Mouse (Mus musculus) E14TG2a.4 (cell line): ENCODE measurements at regions not wholly inside any gene's neighbourhood (a gene's known extent, or its start where the extent isn't known, plus 50 kb on each side); places are given as distances from the start of the nearest gene placed in this dataset.

ENCODE experiments used
- H3K27me3 ChIP-seq: 2 replicates; pipeline ENCODE4 v1.6.1; 2014; ENCODE audit warnings: low read length, control low read depth; ENCODE audit not compliant: insufficient read depth
- H3K36me3 ChIP-seq: 2 replicates; pipeline ENCODE4 v1.6.1; 2014; ENCODE audit warnings: low read length, control low read depth; ENCODE audit not compliant: insufficient read depth
- H3K4me1 ChIP-seq: replicated peaks from 2 replicates; pipeline ENCODE4 v1.6.1; 2014; ENCODE audit warnings: low read depth, low read length, control low read depth
- H3K4me3 ChIP-seq: replicated peaks from 2 replicates; pipeline ENCODE4 v1.5.1; 2014; ENCODE audit warnings: mild to moderate bottlenecking, low read length
- H3K9me3 ChIP-seq: 2 replicates; pipeline ENCODE4 v1.6.1; 2014; ENCODE audit warnings: low read length, control low read depth
- CTCF ChIP-seq: conservative IDR thresholded peaks from 2 replicates; pipeline ENCODE4 v1.5.1; 2014; ENCODE audit warnings: low read length
- NANOG ChIP-seq: IDR thresholded peaks from 2 replicates; pipeline ENCODE4 v1.6.1; 2014; ENCODE audit warnings: borderline replicate concordance, low read length, mixed read lengths
- POU5F1 ChIP-seq: IDR thresholded peaks from 2 replicates; pipeline ENCODE4 v1.6.1; 2014; ENCODE audit warnings: low read length, borderline replicate concordance

DNA sequence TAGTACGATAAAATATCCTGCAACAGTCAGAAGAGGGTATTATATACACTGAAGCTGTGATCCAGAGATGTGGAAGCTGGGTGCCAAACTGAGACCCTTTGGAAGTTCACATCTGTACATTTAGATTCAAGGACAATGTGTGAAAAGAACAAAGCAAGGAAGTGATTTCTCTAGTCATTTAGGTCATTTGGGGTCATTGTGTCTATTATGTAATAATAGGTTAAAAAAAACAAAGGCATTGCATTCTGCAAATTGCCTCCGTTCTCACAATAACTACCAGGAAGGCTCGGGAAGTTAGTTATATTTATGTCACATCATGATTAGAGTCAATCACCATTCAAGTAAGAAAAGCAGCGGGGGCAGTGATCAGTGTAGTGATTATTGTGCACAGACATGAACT lies 563.3 kb downstream of the Trim52 start:
- Histone ChIP-seq H3K36me3 (no peaks in the 10 kb centered on the region), H3K27me3 (no peaks in the 10 kb centered on the region), H3K4me1 (no peaks in the 10 kb centered on the region), H3K9me3 (no peaks in the 10 kb centered on the region), H3K4me3 (no peak overlapping the region)
- no peak for TF ChIP-seq CTCF
- no peak for TF ChIP-seq NANOG
- TF ChIP-seq POU5F1, result no peak

DNA sequence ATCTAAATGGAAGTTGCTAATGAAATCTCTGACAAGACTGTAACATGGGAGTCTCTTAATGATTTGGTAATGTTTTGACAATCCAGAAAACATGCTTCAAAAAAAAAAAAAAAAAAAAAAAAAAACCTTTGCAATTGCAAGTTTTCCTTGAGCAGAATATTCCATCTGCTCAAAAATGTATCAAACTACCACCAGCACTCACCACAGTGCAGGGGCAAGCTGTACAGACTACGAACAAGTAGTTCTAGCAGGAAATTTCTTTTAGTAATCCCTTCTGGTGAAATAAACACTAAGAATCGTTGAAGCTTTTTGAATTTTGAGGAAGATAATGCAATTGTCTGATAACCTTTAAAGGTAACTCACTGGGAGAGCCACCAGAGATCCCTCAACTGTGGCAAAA lies 572.0 kb downstream of the Trim52 start:
- H3K27me3 ChIP-seq, result no peaks in the 10 kb centered on the region
- TF ChIP-seq NANOG, result no peak
- no peak for TF ChIP-seq CTCF
- no peak for TF ChIP-seq POU5F1
- no peak overlapping the region for H3K4me3 ChIP-seq
- H3K36me3 ChIP-seq, result no peaks in the 10 kb centered on the region
- no peaks in the 10 kb centered on the region for H3K4me1 ChIP-seq
- H3K9me3 ChIP-seq, result no peaks in the 10 kb centered on the region

DNA sequence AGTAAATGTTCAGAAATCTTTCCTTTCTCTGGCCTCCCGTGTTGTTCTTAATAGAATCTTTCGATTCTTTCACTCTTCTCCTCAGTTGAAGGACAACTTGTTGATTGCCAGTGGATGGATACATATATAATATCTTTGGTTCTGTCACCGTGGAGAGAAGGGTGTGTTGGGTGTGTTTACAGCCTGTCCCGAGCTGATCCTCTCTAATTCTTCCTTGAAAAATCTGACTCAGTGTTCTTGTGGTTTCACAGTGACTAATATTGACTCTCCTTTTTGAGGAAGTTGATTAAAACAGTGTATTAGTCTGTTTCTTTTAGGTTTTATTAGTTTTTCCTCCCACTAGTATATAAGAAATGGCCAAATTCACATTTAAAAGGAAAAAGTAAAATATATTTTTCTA lies 575.2 kb downstream of the Trim52 start:
- Histone ChIP-seq H3K4me1 (no peaks in the 10 kb centered on the region), H3K27me3 (no peaks in the 10 kb centered on the region), H3K36me3 (no peaks in the 10 kb centered on the region), H3K9me3 (no peaks in the 10 kb centered on the region), H3K4me3 (no peak overlapping the region)
- TF ChIP-seq POU5F1 (no peak), NANOG (no peak), CTCF (no peak)

DNA sequence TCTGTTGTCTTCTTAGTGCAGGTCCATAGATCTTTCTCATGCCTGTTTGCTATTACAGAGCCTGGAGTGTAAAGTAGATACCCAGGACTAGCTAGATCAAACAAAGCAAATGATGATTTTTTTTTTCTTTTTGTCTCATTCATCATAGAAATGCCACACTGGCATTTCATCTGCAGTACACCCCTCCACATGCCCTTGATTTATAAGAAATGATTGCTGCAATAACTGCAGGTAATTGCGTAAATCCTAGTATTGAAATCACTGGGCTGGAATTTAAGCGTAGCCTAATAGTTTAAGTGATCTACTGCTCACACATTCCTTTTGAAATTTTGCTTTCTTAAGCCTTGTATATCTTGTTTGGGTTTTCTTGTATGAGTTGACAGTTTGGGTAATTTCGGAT lies 581.4 kb downstream of the Trim52 start:
- Histone ChIP-seq H3K27me3 (no peaks in the 10 kb centered on the region), H3K4me1 (no peaks in the 10 kb centered on the region), H3K36me3 (no peaks in the 10 kb centered on the region), H3K4me3 (no peak overlapping the region), H3K9me3 (no peaks in the 10 kb centered on the region)
- TF ChIP-seq NANOG (no peak), CTCF (no peak), POU5F1 (no peak)

DNA sequence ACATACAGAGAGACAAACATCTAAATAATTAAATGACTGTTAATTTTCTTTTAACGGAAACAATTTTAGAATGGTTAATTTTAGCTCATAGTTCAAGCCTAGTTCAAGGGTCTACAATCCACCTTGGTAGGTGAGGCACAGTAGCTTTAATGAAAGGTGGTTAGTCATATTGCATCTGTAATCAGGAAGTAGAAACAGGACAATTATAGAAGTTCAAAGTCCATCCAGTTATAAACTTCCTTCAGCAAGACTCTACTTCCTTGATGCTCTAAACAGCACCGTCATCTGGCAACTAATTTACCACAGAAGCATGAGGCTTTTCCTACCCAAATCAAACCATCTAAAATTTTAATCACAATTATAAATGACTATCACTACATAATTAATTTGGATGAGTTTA lies 608.0 kb downstream of the Trim52 start:
- Histone ChIP-seq H3K4me1 (no peaks in the 10 kb centered on the region), H3K36me3 (no peaks in the 10 kb centered on the region), H3K4me3 (no peak overlapping the region), H3K27me3 (no peaks in the 10 kb centered on the region), H3K9me3 (no peaks in the 10 kb centered on the region)
- TF ChIP-seq POU5F1, result no peak
- no peak for TF ChIP-seq CTCF
- TF ChIP-seq NANOG, result no peak

DNA sequence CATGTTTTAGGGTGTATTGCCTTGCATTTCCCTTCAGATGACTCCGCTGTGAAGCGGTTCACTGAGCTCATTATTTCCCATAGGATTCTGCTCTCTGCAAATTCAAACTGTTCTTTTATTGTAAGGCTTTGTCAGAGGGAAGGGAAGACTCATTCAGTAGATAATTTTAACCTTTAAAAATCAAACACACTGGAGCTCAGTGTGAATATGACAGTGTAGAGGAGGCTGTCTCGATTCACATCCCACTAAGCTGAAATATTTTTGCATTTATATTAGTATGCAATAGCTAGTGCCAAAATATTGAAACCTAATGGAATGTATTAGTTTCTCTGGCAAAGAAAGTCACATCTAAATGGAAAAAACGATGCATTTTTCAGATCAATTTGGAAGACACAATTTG lies 627.8 kb downstream of the Trim52 start:
- Histone ChIP-seq H3K27me3 (no peaks in the 10 kb centered on the region), H3K9me3 (no peaks in the 10 kb centered on the region), H3K36me3 (no peaks in the 10 kb centered on the region), H3K4me3 (no peak overlapping the region), H3K4me1 (no peaks in the 10 kb centered on the region)
- TF ChIP-seq CTCF (no peak), POU5F1 (no peak), NANOG (no peak)

DNA sequence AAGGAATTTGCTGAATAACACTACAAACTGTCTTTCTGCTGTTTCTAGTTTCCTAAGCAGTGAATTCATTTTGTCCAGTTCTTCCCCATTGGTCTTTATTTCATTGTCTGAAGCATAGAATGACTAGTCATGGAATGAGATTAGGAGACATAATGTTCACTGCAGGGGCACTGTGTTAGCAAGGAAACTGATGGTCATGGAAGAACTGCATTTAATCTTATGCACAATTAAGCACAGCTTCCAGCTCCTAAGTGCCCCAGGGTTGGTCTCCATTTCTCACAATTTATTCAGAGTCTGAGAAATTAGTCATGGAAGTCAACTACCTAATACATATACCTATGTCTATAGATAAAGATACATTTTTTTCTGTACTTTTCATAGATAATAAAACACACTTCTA lies 634.9 kb downstream of the Trim52 start:
- Histone ChIP-seq H3K27me3 (no peaks in the 10 kb centered on the region), H3K4me3 (no peak overlapping the region), H3K36me3 (no peaks in the 10 kb centered on the region), H3K4me1 (no peaks in the 10 kb centered on the region), H3K9me3 (peaks cover 8% of the 10 kb centered on the region)
- TF ChIP-seq CTCF (no peak), NANOG (no peak), POU5F1 (no peak)

DNA sequence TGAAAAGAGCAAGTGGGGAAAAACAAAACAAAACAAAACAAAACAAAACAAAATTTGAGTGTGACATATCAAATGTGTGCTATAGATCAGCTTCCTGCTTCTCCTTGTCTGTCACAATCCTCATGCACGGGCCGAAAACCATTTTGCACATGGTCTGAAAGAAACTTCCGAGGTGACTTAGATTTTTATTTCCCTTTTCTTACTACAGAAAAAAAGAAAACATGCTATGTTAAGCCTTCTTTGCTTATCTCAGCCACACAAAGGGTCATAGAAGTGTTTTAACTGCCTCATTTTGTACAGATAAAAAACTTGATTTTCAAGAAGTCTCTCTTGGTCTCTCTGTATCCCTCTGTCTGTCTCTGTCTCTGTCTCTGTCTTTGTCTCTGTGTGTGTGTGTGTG lies 654.2 kb downstream of the Trim52 start:
- no peaks in the 10 kb centered on the region for H3K9me3 ChIP-seq
- TF ChIP-seq NANOG, result no peak
- no peak for TF ChIP-seq CTCF
- no peak for TF ChIP-seq POU5F1
- H3K36me3 ChIP-seq, result no peaks in the 10 kb centered on the region
- H3K4me1 ChIP-seq, result no peaks in the 10 kb centered on the region
- no peaks in the 10 kb centered on the region for H3K27me3 ChIP-seq
- no peak overlapping the region for H3K4me3 ChIP-seq

DNA sequence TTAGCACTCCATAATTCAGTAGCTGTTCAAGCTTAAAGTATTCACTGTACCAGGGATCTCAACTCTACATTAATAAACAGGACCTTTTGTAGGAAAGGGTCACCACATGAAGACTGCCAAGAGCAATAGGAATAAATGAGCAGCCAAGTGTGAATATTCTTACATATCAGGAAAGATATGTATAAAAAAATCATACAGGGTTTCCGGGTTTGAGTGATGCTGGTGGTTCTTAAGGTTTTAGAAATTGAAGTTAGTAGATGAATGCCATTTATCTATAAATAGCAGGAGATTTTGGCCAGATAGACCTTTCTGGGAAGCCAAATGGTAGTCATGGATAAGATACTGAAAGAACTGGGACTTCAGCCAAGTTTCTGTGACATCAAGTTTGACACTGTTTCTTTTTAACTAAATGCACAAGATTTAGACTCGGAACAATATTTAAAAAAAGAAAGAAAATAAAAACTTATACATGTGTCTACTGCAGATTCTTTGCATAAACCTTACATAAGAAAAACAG lies 657.1 kb downstream of the Trim52 start:
- no peaks in the 10 kb centered on the region for H3K9me3 ChIP-seq
- no peak for TF ChIP-seq NANOG
- no peak for TF ChIP-seq CTCF
- TF ChIP-seq POU5F1, result no peak

DNA sequence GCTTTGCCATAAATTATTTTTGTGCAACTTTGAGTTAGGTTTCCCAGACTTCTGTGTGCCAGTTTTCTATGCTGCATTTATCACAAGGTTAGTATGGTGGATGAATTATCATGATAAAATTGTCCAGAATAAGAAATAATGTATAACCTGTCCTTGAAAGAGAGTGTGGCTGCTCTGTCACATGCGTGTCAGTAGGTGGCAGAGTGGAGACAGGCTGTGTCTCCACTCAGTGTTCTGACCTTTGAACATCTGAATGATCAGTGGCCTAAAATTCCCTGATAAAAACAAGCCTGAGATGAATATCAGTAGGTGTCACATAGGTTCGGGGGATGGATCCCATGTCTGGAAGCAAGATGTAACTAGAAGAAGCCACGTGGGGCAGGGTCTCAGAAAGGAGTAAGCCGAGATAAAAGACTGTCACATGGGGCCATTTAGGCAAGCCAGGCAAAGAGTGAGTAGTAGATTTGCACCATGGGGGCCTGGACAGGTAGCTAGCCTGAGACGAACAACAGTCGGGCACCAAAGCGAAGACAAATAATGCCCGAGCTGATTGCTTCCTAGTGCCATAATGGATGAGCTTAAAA lies 660.0 kb downstream of the Trim52 start:
- H3K27me3 ChIP-seq, result no peaks in the 10 kb centered on the region
- TF ChIP-seq CTCF (peak; percentile 40), POU5F1 (no peak), NANOG (no peak)
- no peaks in the 10 kb centered on the region for H3K9me3 ChIP-seq
- H3K36me3 ChIP-seq, result no peaks in the 10 kb centered on the region
- H3K4me3 ChIP-seq, result no peak overlapping the region
- no peaks in the 10 kb centered on the region for H3K4me1 ChIP-seq

More for the DNA sequence above, 657.1 kb downstream of the Trim52 start:
- H3K4me3 ChIP-seq, result no peak overlapping the region
- H3K36me3 ChIP-seq, result no peaks in the 10 kb centered on the region
- H3K4me1 ChIP-seq, result no peaks in the 10 kb centered on the region
- no peaks in the 10 kb centered on the region for H3K27me3 ChIP-seq
